Mouse (Mus musculus) left cerebral cortex, postnatal 14 days (tissue): Measurements from ENCODE around the gene Rnf141. TPM values are rescaled to one million over a fixed set of nuclear protein-coding genes. Genes with fewer than 3 reads are reported as not detected.

Experiments used
- DNase-seq, 2 experiments: peaks; one replicate each; pipeline ENCODE4 v3.0.0; 2021 to 2022; ENCODE audit warnings: low spot score in 2 of 2, mixed read lengths in 1 of 2
- intact Hi-C: fragments of 180-260 bp; cut with DNase I; formaldehyde crosslinking; loops from one replicate; pipeline ENCODE4 v1.15.1; 2025
- microRNA-seq, 2 experiments: library from miRNA; unstranded; fragments of <30 nt; microRNA quantifications; one replicate each; pipeline ENCODE4 v1.2.0; 2022
- total RNA-seq, 2 experiments: library from RNA; stranded (reverse); gene quantifications; 2 replicates each; pipeline ENCODE4 v1.2.3; 2021

Rnf141 gene
- total RNA-seq, 2 experiments from 2014 or later = 73.5 to 77.7 TPM

- no peak for DNase-seq
- intact Hi-C loops = no loop called here
Observed at GRCm38 (mm10) chr7:110774674-110775073, 69.6 kb downstream of the Rnf141 start.

- peak in 1 of 2 experiments; percentile 38 for DNase-seq
Observed at GRCm38 (mm10) chr7:110774077-110774476, 70.2 kb downstream of the Rnf141 start.

GRCm38 (mm10) chr7:110773204-110774002 is 70.9 kb downstream of the Rnf141 start:
- intact Hi-C loops = no loop called here
- peak in 1 of 2 experiments; percentile 62 for DNase-seq

More at GRCm38 (mm10) chr7:110774077-110774476, 70.2 kb downstream of the Rnf141 start:
- intact Hi-C loops = no loop called here

- intact Hi-C loops = no loop called here
- DNase-seq = no peak
Observed at GRCm38 (mm10) chr7:110772343-110772742, 71.9 kb downstream of the Rnf141 start.

- no peak for DNase-seq
- intact Hi-C loops = no loop called here
Observed at GRCm38 (mm10) chr7:110770949-110771348, 73.3 kb downstream of the Rnf141 start.

GRCm38 (mm10) chr7:110769094-110769493 is 75.2 kb downstream of the Rnf141 start:
- peak in 1 of 2 experiments; percentile 29 for DNase-seq
- intact Hi-C loops = no loop called here

GRCm38 (mm10) chr7:110768451-110769064 is 75.7 kb downstream of the Rnf141 start:
- intact Hi-C loops = no loop called here
- DNase-seq = peak in 1 of 2 experiments; percentile 40

GRCm38 (mm10) chr7:110768001-110768400 is 76.3 kb downstream of the Rnf141 start, which contains the start of gene Ampd3:
Gene Ampd3, plus strand, starts transcription at chr7:110768206.
- intact Hi-C loops = no loop called here
- DNase-seq = no peak

- intact Hi-C loops = no loop called here
- DNase-seq = no peak
Observed at GRCm38 (mm10) chr7:110762605-110763180, 81.6 kb downstream of the Rnf141 start.

- DNase-seq = no peak
- intact Hi-C loops = no loop called here
Observed at GRCm38 (mm10) chr7:110756440-110756839, 87.8 kb downstream of the Rnf141 start.

GRCm38 (mm10) chr7:110753926-110754330 is 90.3 kb downstream of the Rnf141 start:
- intact Hi-C loops = no loop called here
- no peak for DNase-seq

- intact Hi-C loops = no loop called here
- DNase-seq = no peak
Observed at GRCm38 (mm10) chr7:110753310-110753709, 90.9 kb downstream of the Rnf141 start.

- DNase-seq = peak in 1 of 2 experiments; percentile 65
- intact Hi-C loops = no loop called here
Observed at GRCm38 (mm10) chr7:110751634-110752033, 92.6 kb downstream of the Rnf141 start.

GRCm38 (mm10) chr7:110750834-110751233 is 93.4 kb downstream of the Rnf141 start:
- no peak for DNase-seq
- intact Hi-C loops = no loop called here

Small RNAs within 50 kb of the gene (microRNA-seq; reads per million reads assigned to microRNA genes)
- 0 reads per million in 2 experiments for gene Gm47282

Other genes with a start within 250 kb of the Rnf141 start
- 10 to 100 TPM; 60.2 to 65.5 TPM for gene Sbf2, start 229.5 kb downstream of the Rnf141 start, total RNA-seq
- gene Adm, start 216.8 kb downstream of the Rnf141 start, total RNA-seq = 1 to 10 TPM; 2.1 to 3.9 TPM
- 10 to 100 TPM; 23.6 to 28.2 TPM for gene Ampd3, start 76.3 kb downstream of the Rnf141 start, total RNA-seq
- 1 to 10 TPM; 1.7 to 4.3 TPM for gene Lyve1, start 18.8 kb upstream of the Rnf141 start, total RNA-seq
- 1 to 10 TPM; 2.5 to 3.6 TPM for gene Mrvi1, start 138.0 kb upstream of the Rnf141 start, total RNA-seq
- 10 to 100 TPM; 42.5 to 48.1 TPM for gene Ctr9, start 184.5 kb upstream of the Rnf141 start, total RNA-seq
- 100 to 1,000 TPM; 725 to 796 TPM for gene Eif4g2, start 238.6 kb upstream of the Rnf141 start, total RNA-seq